Mouse (Mus musculus) liver, postnatal 0 days (tissue): Measurements from ENCODE around the gene Map2k2.

Experiments
- CTCF ChIP-seq: sonication (generic); IDR thresholded peaks from 2 replicates; pipeline ENCODE4 v1.5.1; 2016; ENCODE audit warnings: antibody characterized with exemption, low read depth
- EP300 ChIP-seq: IDR thresholded peaks from 2 replicates; pipeline ENCODE4 v1.6.1; 2016; ENCODE audit warnings: antibody characterized with exemption, low read depth, mild to moderate bottlenecking

DNA sequence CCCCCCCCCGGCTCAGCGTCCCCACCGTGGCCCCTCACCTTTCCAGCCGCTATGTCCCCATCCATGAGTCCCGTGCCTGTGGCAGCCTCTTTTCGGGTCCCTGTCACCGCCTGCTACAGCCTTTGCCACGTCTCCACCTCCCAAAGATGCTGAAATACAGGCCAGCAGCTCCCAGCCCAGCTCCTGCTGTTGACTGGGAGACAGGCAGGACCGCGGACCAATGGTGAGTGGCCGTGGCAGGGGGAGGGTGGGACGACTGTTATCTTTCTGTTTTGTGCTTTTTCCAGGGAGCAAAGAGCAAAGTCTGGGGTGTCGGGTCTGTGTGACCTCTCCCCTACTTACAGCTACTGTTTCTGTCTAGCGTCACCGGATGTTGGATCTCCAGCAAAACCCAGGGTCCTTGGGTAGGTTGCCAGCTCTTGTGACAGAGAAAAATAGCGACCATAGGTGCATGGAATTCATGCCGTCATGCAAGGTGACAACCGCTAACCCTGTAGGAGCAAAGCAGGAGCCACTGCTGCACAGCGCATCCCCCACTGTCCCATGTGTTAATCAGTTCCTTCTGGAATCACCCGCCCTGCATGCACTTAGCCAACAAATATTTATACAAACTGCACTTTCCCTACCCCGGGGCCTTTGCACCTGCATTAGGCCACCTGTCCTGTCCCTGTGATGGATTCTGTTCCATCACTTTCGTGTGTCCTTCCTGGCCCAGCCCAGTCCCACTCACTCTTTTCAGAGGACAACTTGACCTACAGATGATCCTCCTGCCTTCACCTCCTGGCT, 13.1 kb upstream of the Map2k2 start:
- TF ChIP-seq CTCF = no peak
- peak; percentile 72 for TF ChIP-seq EP300
